Mouse (Mus musculus): ENCODE data around the gene Abhd14b.
"Not testable (repeated sequence)": the region's sequence is repeated elsewhere in the genome, so short reads cannot be mapped to it uniquely, and the experiment has no call there.

The Abhd14b gene

DNA sequence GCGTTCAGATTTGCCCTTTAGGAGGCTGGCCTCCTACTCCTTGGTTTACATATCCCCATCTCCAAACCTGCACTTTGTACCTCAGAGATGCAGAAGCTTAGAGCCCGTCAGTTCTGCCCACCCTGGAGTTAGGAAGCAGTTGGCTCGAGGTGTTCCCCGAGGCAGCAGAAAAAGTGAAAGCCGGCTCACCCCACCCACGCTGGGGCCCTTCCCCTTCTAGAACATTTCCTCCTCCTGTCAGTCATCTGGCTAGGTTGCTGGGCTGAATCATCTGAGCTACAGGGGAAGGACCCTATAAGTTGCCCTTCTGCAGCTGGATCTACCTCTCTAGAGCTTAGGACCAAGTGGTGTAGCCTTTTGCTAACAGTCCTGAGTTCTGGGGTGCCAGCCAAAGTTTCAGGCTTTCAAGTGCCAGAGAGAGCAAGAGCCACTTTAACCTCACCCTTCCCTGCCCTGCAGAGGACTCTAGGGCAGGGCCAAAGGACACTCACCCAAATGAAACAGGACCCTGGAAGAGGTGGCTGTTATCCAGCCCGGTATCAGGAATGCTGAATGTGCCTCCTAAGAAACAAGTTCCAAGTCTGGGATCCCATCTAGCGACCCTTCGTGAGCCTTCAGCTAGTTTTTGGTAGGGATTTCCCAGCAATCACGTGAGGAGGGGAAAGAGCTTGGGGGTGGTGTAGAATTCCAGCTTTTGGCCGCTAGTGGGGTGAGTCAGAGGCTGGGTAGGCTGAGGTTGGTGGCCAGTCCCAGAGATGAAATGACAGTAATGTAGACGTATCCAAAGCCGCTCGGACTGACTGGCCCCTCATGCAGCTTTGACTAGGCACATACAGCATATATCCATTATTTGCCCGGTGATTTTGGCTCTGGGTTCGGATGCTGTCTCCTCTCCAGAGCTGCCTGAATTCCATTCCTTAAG, 29.0 kb downstream of the Abhd14b start:
- no peak for DNase-seq (ENCODE audit: low spot score)

DNA sequence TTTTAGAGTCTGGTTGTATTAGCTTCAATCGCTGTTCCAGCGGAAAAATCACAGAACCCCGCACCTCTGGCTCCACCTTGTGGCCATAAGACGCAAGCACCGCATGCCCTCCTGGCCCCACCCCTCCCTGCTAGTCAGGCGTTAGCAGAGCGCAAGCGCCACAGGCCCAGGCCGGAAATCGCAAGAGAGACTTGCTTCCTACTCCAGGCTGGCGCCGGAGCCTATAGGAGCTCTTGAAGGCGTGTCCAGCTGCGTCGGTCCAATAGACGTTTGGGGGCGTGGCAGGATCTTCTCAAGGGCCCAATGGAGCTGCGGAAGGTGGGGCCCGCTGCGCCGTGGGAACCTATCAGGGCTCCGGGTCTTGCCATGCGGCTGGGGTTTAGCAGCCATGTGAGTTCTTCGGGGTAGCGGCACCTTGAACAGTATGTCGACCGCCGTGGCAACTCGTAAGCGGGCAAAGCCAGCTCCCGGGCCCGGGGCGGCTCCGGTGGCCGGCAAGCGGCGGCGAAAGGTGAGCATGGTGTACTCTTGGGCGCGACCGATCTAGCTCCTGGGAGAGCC, 29.7 kb downstream of the Abhd14b start, which contains the start of gene Parp3:
Gene Parp3, minus strand, starts transcription at position 26 of the 561 bp plus-strand sequence.
- DNase-seq (ENCODE audit: low spot score): peak; percentile 92

DNA sequence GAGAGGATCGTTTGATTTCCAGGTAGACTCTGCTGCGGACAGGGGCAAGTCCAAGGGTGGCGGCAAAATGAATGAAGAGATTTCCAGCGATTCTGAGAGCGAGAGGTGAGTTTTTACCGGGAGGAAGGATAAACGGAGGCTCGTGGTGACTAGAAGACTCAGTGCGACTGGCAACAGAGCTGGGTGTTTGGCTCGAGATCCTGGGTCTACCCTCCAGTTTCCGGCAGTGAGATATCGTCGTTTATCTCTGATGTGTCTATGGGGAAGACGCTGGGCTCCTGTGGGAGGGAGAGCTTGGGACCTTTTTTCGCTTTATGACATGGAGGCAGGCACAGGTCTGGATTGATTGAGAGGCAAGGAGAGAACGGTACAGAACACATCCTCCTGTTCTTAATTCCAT, 30.4 kb downstream of the Abhd14b start:
- no peak for DNase-seq (ENCODE audit: low spot score)

DNA sequence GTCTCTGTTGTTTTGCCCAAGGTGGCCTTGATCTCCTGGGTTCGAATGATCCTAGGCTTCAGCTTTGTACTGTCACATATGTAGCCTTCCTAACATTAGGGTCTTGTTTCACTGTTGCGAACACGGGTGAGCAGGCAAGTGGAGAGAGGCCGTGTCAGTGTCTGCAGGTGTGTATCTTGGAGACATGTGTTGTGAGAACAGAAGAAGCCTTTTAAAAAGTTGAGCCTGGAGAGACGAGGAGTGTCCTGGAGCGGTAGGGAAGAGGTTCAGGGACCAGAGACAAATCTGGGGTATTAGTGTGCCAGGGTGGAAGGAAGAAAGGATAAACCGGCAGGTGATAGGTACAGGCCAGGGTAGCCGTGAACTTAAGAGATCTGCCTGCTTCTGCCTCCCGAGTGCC, 30.8 kb downstream of the Abhd14b start:
- no peak for DNase-seq (ENCODE audit: low spot score)

DNA sequence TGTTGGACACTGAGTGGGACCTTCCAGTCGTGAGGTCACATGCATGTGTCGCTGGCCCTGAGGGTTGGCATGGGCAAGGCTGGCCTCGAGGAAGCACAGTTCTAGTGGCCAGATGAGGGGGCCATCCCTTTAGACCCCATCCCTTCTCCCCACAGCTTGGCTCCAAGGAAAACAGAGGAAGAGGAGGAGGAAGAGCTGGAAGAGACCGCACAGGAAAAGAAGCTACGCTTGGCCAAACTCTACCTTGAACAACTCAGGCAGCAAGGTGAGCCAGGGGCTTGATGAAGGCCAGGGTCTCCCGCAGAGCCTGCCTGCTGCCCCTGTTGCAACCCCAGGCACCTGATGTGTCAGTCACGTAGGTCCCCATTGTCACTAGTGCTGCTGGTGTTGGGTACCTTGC, 33.3 kb downstream of the Abhd14b start:
- no peak for DNase-seq (ENCODE audit: low spot score)

DNA sequence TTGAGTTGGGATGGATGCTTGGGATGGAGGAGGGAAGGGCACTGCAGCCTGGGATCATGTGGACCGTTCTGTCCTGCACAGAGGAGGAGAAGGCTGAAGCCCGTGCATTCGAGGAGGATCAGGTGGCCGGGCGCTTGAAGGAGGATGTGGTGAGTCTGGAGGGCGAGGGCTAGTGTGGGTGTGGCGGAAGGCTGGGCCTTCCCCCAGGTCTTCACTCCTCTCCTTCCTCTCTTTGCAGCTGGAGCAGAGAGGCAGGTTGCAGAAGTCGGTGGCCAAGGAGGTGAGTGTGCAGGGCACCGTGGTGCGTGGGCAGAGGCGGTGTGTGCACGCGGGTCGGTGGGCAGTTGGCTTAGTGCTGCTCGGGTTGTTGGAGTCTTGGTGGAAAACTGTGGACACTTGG, 33.8 kb downstream of the Abhd14b start:
- DNase-seq (ENCODE audit: low spot score): no peak

DNA sequence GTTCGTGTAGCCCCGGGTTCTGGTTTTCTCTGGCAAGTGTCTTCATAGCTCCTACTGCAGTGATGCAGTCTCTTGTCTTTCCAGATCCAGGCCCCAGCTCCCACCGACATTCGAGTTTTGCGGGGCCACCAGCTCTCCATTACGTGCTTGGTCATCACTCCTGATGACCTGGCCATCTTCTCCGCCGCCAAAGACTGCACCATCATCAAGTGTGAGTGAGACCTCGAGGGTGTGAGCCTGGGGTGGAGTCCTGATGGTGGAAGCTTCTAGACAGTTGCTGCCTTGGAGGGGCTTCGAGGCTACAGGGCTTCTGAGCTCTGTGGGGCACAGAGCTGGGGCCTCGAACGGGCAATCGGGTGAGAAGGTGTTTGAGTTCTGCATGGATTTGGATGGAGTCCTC, 34.4 kb downstream of the Abhd14b start:
- DNase-seq (ENCODE audit: low spot score): no peak

DNA sequence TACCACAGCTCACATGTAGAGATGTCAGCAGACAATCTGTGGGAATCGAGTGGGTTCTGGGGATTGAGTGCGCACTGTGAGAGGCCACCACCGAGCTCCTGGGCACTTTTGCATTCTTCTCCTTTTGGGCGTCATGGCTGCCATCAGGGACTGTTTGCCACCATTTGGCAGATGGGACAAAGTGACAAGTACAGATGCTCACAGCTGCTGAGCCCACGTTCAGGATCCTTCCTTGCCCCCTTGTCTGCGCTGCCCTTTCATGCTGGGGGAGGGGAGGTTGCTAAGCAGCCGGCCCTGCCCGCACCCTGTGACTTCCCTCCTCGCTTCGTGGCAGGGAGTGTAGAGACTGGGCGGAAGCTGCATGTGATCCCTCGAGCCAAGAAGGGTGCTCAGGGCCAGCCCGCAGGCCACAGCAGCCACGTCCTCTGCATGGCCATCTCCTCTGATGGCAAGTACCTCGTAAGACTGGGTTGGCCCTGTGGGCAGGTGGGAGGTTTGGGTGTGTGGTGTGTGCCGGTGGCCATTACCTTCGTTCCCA, 35.4 kb downstream of the Abhd14b start:
- DNase-seq (ENCODE audit: low spot score): no peak

DNA sequence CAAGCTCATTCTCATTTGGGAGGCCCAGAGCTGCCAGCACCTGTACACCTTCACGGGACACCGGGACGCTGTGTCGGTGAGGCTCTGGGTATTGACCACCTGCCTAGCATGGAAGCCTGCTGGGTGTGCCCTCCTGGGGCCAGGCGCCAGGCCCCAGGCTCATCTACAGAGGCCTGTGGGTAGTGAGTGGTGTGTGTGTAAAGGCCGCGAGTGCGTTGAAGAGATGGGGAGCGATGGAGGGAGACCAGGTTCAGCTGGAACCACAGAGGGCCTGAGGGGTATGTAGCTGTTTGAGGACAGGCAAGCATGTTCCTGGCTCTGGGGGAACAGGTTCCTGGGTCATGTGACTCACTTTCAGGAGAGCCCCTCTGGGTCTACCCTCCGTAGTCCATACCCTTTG, 35.9 kb downstream of the Abhd14b start:
- DNase-seq (ENCODE audit: low spot score): no peak

DNA sequence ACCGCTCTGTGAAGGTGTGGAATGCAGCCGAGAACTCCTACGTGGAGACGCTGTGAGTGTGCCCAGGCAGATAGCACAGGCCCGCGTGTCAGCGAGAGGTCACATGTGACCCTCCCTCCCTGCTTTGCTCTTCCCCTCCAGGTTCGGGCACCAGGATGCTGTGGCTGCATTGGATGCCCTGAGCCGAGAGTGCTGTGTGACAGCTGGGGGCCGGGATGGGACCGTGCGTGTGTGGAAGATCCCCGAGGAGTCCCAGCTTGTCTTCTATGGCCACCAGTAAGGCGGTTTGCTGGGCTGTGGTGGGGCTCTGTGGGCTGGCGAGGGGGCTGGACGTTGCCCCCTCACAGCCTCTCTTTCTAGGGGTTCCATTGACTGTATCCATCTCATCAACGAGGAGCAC, 36.3 kb downstream of the Abhd14b start:
- no peak for DNase-seq (ENCODE audit: low spot score)

DNA sequence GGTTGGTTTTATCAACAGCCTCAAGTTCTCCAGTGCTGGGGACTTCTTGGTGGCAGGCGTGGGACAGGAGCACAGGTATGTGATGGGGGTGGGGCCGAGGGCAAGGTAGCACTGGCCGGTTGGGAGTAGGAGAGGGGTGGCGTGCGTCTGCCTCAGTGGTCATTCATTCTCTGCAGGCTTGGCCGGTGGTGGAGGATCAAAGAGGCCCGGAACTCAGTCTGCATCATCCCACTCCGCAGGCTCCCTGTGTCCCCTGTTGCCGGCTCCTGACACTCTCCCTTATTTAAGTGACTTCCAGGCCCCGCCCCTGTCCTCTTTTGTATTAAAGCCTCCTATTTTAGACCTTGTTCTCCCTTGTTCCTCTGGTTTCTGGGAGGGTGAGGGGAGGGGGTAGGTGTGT, 37.8 kb downstream of the Abhd14b start:
- DNase-seq (ENCODE audit: low spot score): no peak

DNA sequence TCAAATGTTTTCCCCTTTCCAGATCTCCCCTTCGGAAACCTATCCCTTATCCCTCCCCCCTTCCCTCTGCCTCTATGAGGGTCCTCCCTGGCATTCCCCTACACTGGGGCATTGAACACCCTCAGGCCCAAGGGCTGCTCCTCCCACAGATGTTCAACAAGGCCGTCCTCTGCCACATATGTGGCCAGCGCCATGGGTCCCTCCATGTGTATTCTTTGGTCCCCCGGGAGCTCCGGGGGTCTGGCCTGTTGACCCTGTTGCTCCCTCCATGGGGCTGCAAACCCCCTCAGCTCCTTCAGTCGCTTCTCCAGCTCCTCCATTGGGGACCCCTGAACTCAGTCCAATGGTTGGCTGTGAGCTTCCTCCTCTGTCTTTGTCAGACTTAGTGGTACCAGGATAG, 40.3 kb downstream of the Abhd14b start:
- DNase-seq (ENCODE audit: low spot score): not testable (repeated sequence)

DNA sequence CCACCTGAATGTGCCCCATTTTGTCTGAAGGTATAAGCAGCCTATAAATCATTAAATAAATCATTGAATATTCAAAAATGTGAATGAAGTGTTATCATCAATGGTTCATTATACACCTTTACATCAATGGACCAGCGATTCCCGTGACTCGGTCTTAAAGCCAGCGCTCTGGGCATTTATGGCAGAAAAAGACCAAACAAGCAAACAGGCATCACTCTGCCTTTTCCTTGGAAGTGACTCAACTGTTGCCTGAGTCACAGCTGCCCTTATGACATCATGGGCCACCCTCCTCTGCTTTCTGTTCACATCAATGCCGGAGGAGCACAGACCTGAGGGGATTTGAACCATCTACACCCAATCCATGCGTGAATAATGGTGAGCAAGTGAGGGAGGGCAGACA, 52.4 kb downstream of the Abhd14b start, which contains the start of gene Iqcf1:
Gene Iqcf1, plus strand, starts transcription at position 301 of the 400 bp plus-strand sequence.
- DNase-seq (ENCODE audit: low spot score): no peak

DNA sequence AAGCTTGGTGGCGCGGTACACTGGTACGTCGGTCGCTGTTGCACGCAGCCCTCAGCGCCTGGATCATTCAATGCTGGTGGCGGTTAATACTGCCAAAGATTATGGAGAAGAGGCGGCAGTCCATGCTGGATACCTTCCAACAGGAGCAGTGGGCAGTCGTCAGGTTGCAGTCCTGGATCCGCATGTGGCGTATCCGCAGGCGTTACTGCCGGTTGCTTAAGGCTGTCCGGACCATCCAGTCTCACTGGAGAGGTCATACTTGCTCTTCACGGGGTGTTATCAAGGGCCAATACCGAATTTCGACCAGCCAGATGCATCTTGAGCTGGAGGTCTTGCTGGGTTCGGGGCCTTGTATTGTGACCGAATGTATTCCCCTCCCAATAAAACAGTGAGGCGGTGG, 54.6 kb downstream of the Abhd14b start:
- DNase-seq (ENCODE audit: low spot score): no peak

Measured in spleen, adult 12 weeks (tissue).